Mouse (Mus musculus) myocyte (in vitro differentiated cells): ENCODE data around the gene 4930524B15Rik. TPM values are rescaled to one million over a fixed set of nuclear protein-coding genes. Genes with fewer than 3 reads are reported as not detected.

Source experiments
- H3K27me3 ChIP-seq: one replicate; pipeline ENCODE4 v1.6.1; 2011; ENCODE audit not compliant: control insufficient read depth, insufficient read depth, insufficient read length
- H3K36me3 ChIP-seq: one replicate; pipeline ENCODE4 v1.6.1; 2011; ENCODE audit not compliant: control insufficient read depth, insufficient read depth
- H3K4me2 ChIP-seq: one replicate; pipeline ENCODE4 v1.6.1; 2011; ENCODE audit warnings: low read depth, control low read depth
- H3K4me3 ChIP-seq: one replicate; pipeline ENCODE4 v1.5.1; 2011; ENCODE audit warnings: mild to moderate bottlenecking, control low read depth, moderate library complexity
- H3K79me2 ChIP-seq: one replicate; pipeline ENCODE4 v1.6.1; 2011; ENCODE audit not compliant: control insufficient read depth, insufficient read depth
- H3ac ChIP-seq: one replicate; pipeline ENCODE4 v1.6.1; 2011; ENCODE audit not compliant: control insufficient read depth, insufficient read length
- CEBPB ChIP-seq: IDR thresholded peaks from 2 replicates; pipeline ENCODE4 v1.6.1; 2011; ENCODE audit warnings: mild to moderate bottlenecking, moderate library complexity; ENCODE audit not compliant: poor library complexity, insufficient read depth, severe bottlenecking
- E2F4 ChIP-seq: IDR thresholded peaks from one replicate; pipeline ENCODE4 v1.6.1; 2011; ENCODE audit warnings: mild to moderate bottlenecking, control low read depth, moderate library complexity; ENCODE audit not compliant: insufficient read depth
- MAX ChIP-seq: IDR thresholded peaks from one replicate; pipeline ENCODE4 v1.6.1; 2011; ENCODE audit warnings: low read depth, mild to moderate bottlenecking, control low read depth
- MYOD1 ChIP-seq, 3 experiments: IDR thresholded peaks; one replicate each; pipeline ENCODE4 v1.6.1; 2011; ENCODE audit warnings: control low read depth in 2 of 3, low read depth in 2 of 3, mild to moderate bottlenecking in 2 of 3, moderate library complexity in 1 of 3; ENCODE audit not compliant: insufficient read length in 2 of 3, control insufficient read depth in 1 of 3
- MYOG ChIP-seq, 3 experiments: IDR thresholded peaks; one replicate each; pipeline ENCODE4 v1.6.1; 2011; ENCODE audit warnings: control low read depth in 2 of 3, low read depth in 2 of 3, mild to moderate bottlenecking in 2 of 3; ENCODE audit not compliant: insufficient read length in 2 of 3, control insufficient read depth in 1 of 3, insufficient read depth in 1 of 3
- POLR2A ChIP-seq: IDR thresholded peaks from one replicate; pipeline ENCODE4 v1.6.1; 2011; ENCODE audit warnings: low read depth, mild to moderate bottlenecking, control low read depth, moderate library complexity; ENCODE audit not compliant: insufficient read length
- POLR2AphosphoS2 ChIP-seq: IDR thresholded peaks from one replicate; pipeline ENCODE4 v1.6.1; 2011; ENCODE audit warnings: low read depth, control low read depth; ENCODE audit not compliant: insufficient read length
- REST ChIP-seq: IDR thresholded peaks from one replicate; pipeline ENCODE4 v1.6.1; 2011; ENCODE audit warnings: mild to moderate bottlenecking, control low read depth, moderate library complexity; ENCODE audit not compliant: insufficient read depth, insufficient read length
- SRF ChIP-seq: IDR thresholded peaks from one replicate; pipeline ENCODE4 v1.6.1; 2011; ENCODE audit warnings: low read depth; ENCODE audit not compliant: control insufficient read depth, insufficient read length
- TCF12 ChIP-seq: IDR thresholded peaks from one replicate; pipeline ENCODE4 v1.6.1; 2011; ENCODE audit warnings: mild to moderate bottlenecking, control low read depth; ENCODE audit not compliant: poor library complexity, insufficient read depth, severe bottlenecking
- TCF3 ChIP-seq: IDR thresholded peaks from one replicate; pipeline ENCODE4 v1.6.1; 2011; ENCODE audit warnings: low read depth, control low read depth; ENCODE audit not compliant: insufficient read length
- USF1 ChIP-seq: IDR thresholded peaks from one replicate; pipeline ENCODE4 v1.6.1; 2011; ENCODE audit warnings: low read depth, mild to moderate bottlenecking, control low read depth, moderate library complexity
- polyA plus RNA-seq: library from polyadenylated mRNA; unstranded; fragments of >200 nt; fragmentation: generic; extraction: Trizol; gene quantifications from one replicate; pipeline ENCODE4 v1.2.1, GENCODE M21; 2012; ENCODE audit warnings: missing spikeins

The 4930524B15Rik gene
- not detected for polyA plus RNA-seq

- H3K4me2 ChIP-seq: no peak within 1 kb of the TSS
- TF ChIP-seq SRF: no peak
- TF ChIP-seq REST: no peak
- no peak for TF ChIP-seq POLR2AphosphoS2
- no peak within 1 kb of the TSS for H3K4me3 ChIP-seq
- no peaks in the 10 kb centered on the region for H3K36me3 ChIP-seq
- no peaks in the 10 kb centered on the region for H3K27me3 ChIP-seq
- H3K79me2 ChIP-seq: no peaks in the 10 kb centered on the region
- no peak within 1 kb of the TSS for H3ac ChIP-seq
Observed at GRCm38 (mm10) chr11:31965256-31966134, at the start of gene 4930524B15Rik. TSS of gene 4930524B15Rik (plus strand) at chr11:31965592.

GRCm38 (mm10) chr11:31917769-31918168, 47.6 kb upstream of the 4930524B15Rik start:
- no peak overlapping the region for H3ac ChIP-seq
- no peak overlapping the region for H3K4me3 ChIP-seq
- TF ChIP-seq TCF12: no peak
- TF ChIP-seq E2F4: no peak
- TF ChIP-seq POLR2AphosphoS2: no peak
- no peak for TF ChIP-seq CEBPB
- TF ChIP-seq MYOG (IDR thresholded peaks at IDR 0.05; ENCODE audit: control insufficient read depth in 1 of 3, insufficient read depth in 1 of 3, insufficient read length in 2 of 3, low read depth in 2 of 3): no peak
- no peak for TF ChIP-seq MYOD1 (IDR thresholded peaks at IDR 0.05; ENCODE audit: control insufficient read depth in 1 of 3, insufficient read length in 2 of 3, low read depth in 2 of 3)
- no peak for TF ChIP-seq TCF3
- no peak for TF ChIP-seq REST
- no peak for TF ChIP-seq SRF
- TF ChIP-seq POLR2A: no peak
- TF ChIP-seq MAX: no peak
- no peak for TF ChIP-seq USF1
- H3K4me2 ChIP-seq: no peak overlapping the region
- H3K27me3 ChIP-seq: no peaks in the 10 kb centered on the region
- peaks cover 11% of the 10 kb centered on the region for H3K36me3 ChIP-seq
- H3K79me2 ChIP-seq: no peaks in the 10 kb centered on the region

- Histone ChIP-seq H3K4me2 (no peak overlapping the region), H3K36me3 (peaks cover 62% of the 10 kb centered on the region), H3K27me3 (no peaks in the 10 kb centered on the region), H3ac (no peak overlapping the region), H3K79me2 (no peaks in the 10 kb centered on the region), H3K4me3 (no peak overlapping the region)
- no peak for TF ChIP-seq POLR2A
- no peak for TF ChIP-seq SRF
- TF ChIP-seq TCF3: no peak
- TF ChIP-seq MYOD1 (IDR thresholded peaks at IDR 0.05; ENCODE audit: control insufficient read depth in 1 of 3, insufficient read length in 2 of 3, low read depth in 2 of 3): no peak
- TF ChIP-seq POLR2AphosphoS2: no peak
- TF ChIP-seq REST: no peak
- no peak for TF ChIP-seq MAX
- TF ChIP-seq USF1: no peak
- TF ChIP-seq CEBPB: no peak
- no peak for TF ChIP-seq E2F4
- no peak for TF ChIP-seq TCF12
- TF ChIP-seq MYOG (IDR thresholded peaks at IDR 0.05; ENCODE audit: control insufficient read depth in 1 of 3, insufficient read depth in 1 of 3, insufficient read length in 2 of 3, low read depth in 2 of 3): no peak
Observed at GRCm38 (mm10) chr11:31930051-31930450, 35.3 kb upstream of the 4930524B15Rik start.

- H3K27me3 ChIP-seq: no peaks in the 10 kb centered on the region
- TF ChIP-seq CEBPB (no peak), TCF12 (no peak), MYOG (IDR thresholded peaks at IDR 0.05; ENCODE audit: control insufficient read depth in 1 of 3, insufficient read depth in 1 of 3, insufficient read length in 2 of 3, low read depth in 2 of 3) (no peak), TCF3 (no peak), POLR2AphosphoS2 (no peak), MAX (no peak), USF1 (no peak), E2F4 (no peak), MYOD1 (IDR thresholded peaks at IDR 0.05; ENCODE audit: control insufficient read depth in 1 of 3, insufficient read length in 2 of 3, low read depth in 2 of 3) (no peak), SRF (no peak), REST (no peak), POLR2A (no peak)
Observed at GRCm38 (mm10) chr11:31935652-31936051, 29.7 kb upstream of the 4930524B15Rik start.

More at GRCm38 (mm10) chr11:31935652-31936051, 29.7 kb upstream of the 4930524B15Rik start:
- no peak overlapping the region for H3K4me3 ChIP-seq
- H3K79me2 ChIP-seq: no peaks in the 10 kb centered on the region
- H3K36me3 ChIP-seq: peaks cover 31% of the 10 kb centered on the region
- no peak overlapping the region for H3K4me2 ChIP-seq
- no peak overlapping the region for H3ac ChIP-seq
